Mouse (Mus musculus) embryonic facial prominence, embryonic 11.5 days (tissue): ENCODE data around the gene Fen1. TPM values are rescaled to one million over a fixed set of nuclear protein-coding genes. Genes with fewer than 3 reads are reported as not detected.
"Not testable (repeated sequence)": the region's sequence is repeated elsewhere in the genome, so short reads cannot be mapped to it uniquely, and the experiment has no call there.

Source experiments
- ATAC-seq: fragments of 200-750 bp; cut with Nextera tagmentation; replicated peaks from 2 replicates; pipeline ENCODE4 v1.8.0; 2017; ENCODE audit warnings: low read depth; ENCODE audit not compliant: insufficient number of reproducible peaks, low FRiP score, low TSS enrichment
- DNase-seq: peaks from one replicate; pipeline ENCODE4 v3.0.0-alpha.2; 2015; ENCODE audit warnings: low spot score
- H3K27ac ChIP-seq: fragments of 300-500 bp; sonication (generic); replicated peaks from 2 replicates; pipeline ENCODE4 v1.5.1; 2014; ENCODE audit warnings: mild to moderate bottlenecking, low read depth, low read length, control low read depth
- H3K27me3 ChIP-seq: fragments of 300-500 bp; sonication (generic); 2 replicates; pipeline ENCODE4 v1.6.1; 2014; ENCODE audit warnings: mild to moderate bottlenecking, low read length, moderate library complexity, mixed read lengths; ENCODE audit not compliant: control insufficient read depth, insufficient read depth
- H3K36me3 ChIP-seq: fragments of 300-500 bp; sonication (generic); replicated peaks from 2 replicates; pipeline ENCODE4 v1.6.1; 2014; ENCODE audit warnings: low read depth, mild to moderate bottlenecking, low read length, moderate library complexity, mixed read lengths; ENCODE audit not compliant: control insufficient read depth, insufficient read depth
- H3K4me1 ChIP-seq: fragments of 300-500 bp; sonication (generic); 2 replicates; pipeline ENCODE4 v1.6.1; 2014; ENCODE audit warnings: low read length, mixed read lengths; ENCODE audit not compliant: control insufficient read depth, insufficient read depth
- H3K4me2 ChIP-seq: fragments of 300-500 bp; sonication (generic); 2 replicates; pipeline ENCODE4 v1.6.1; 2014; ENCODE audit warnings: low read depth, mild to moderate bottlenecking, control low read depth, low read length, moderate library complexity
- H3K4me3 ChIP-seq: fragments of 300-500 bp; sonication (generic); 2 replicates; pipeline ENCODE4 v1.5.1; 2014; ENCODE audit warnings: low read depth, low read length, control low read depth
- H3K9ac ChIP-seq: fragments of 300-500 bp; sonication (generic); replicated peaks from 2 replicates; pipeline ENCODE4 v1.6.1; 2014; ENCODE audit warnings: mild to moderate bottlenecking, control low read depth, low read length
- H3K9me3 ChIP-seq: fragments of 300-500 bp; sonication (generic); replicated peaks from 2 replicates; pipeline ENCODE4 v1.6.1; 2016; ENCODE audit warnings: mild to moderate bottlenecking, low read length, inconsistent platforms, mixed read lengths; ENCODE audit not compliant: control insufficient read depth
- WGBS: fragments of 180-500 bp; shearing (Covaris S2); extraction: QIAGEN DNeasy Blood & Tissue Kit; methylation state at CpG from one replicate; pipeline ENCODE4 v1.1.7; 2014; 5-methylcytosine and 5-hydroxymethylcytosine counted together
- polyA plus RNA-seq: library from polyadenylated mRNA; unstranded; fragments of >200 nt; fragmentation: Nextera tagmentation; extraction: Ambion mirVana; gene quantifications from 2 replicates; pipeline ENCODE4 v1.2.1, GENCODE M21; 2014

Gene Fen1
- polyA plus RNA-seq, 1 experiment from 2014 or later = 134 TPM

DNA sequence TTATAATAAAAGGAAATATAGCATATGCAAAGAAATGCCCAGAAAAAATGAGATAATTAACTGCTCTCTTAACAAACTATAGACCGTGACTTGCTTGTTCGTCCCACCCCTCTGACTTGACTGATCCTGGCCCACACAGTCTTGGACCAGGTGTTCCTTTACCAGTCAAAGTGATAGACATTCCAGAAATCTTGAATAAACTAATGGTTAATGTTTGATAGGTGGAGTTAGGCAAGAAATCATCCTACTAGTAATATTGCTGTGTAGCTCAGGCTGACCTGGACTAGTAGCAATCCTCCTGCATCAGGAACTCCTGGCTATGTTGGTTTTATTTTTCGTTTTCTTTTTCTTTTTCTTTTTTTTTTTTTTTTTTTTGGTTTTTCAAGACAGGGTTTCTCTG, 35.5 kb downstream of the Fen1 start:
- no peaks in the 10 kb centered on the region for H3K9me3 ChIP-seq
- H3K9ac ChIP-seq = no peak overlapping the region
- H3K4me1 ChIP-seq = no peaks in the 10 kb centered on the region
- no peak overlapping the region for H3K4me2 ChIP-seq
- H3K36me3 ChIP-seq = no peaks in the 10 kb centered on the region
- H3K4me3 ChIP-seq = no peak overlapping the region
- no peak overlapping the region for H3K27ac ChIP-seq
- DNase-seq (no peak), ATAC-seq (no peak)
- WGBS = 85% methylated on average over 3 of the region's 3 CpGs
- H3K27me3 ChIP-seq = no peaks in the 10 kb centered on the region

DNA sequence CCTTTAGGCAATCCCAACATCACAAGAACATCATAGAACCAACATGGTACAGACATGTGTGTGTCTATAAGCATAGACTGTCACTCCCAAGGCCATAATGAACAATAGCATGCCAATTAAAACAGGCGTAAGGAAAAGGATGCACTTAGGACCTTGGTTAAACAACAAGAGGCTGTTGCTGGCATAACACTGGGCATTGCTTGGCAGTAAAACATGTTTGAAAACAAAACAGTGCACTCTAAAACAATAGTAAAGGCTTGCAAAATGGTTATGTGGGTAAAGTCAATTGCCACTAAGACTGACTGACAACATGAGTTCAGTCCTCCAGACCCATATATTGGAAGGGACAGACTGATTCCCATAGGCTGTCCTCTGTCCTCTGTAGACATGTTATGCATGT, 36.0 kb downstream of the Fen1 start:
- H3K36me3 ChIP-seq = no peaks in the 10 kb centered on the region
- DNase-seq (no peak), ATAC-seq (no peak)
- H3K4me1 ChIP-seq = no peaks in the 10 kb centered on the region
- no peak overlapping the region for H3K27ac ChIP-seq
- H3K4me3 ChIP-seq = no peak overlapping the region
- WGBS = 78% methylated on average over 1 of the region's 1 CpGs
- H3K9ac ChIP-seq = no peak overlapping the region
- H3K4me2 ChIP-seq = no peak overlapping the region
- H3K27me3 ChIP-seq = no peaks in the 10 kb centered on the region
- H3K9me3 ChIP-seq = no peaks in the 10 kb centered on the region

DNA sequence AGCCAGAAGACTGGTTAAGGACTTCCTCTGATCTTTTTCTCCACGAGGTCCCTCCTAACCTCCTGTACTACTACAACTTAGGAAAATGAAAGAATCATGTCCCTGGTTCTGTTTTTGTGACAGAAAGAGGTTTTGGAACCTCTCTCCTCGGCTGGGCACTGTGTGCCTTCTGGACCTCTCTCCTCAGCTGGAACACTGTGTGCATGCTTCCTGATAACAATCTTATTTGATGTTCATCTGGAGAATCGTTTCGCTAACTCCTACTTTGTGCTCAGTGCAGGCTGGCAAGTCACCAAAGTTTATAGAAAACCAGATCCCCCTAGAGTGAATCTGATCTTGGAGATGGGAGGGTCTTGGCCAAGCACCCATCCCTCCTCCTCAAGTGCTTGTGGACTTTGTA, 36.9 kb downstream of the Fen1 start:
- Histone ChIP-seq H3K27me3 (no peaks in the 10 kb centered on the region), H3K4me1 (no peaks in the 10 kb centered on the region), H3K9me3 (no peaks in the 10 kb centered on the region), H3K4me3 (no peak overlapping the region), H3K9ac (no peak overlapping the region), H3K27ac (no peak overlapping the region), H3K36me3 (no peaks in the 10 kb centered on the region), H3K4me2 (no peak overlapping the region)
- no peak for ATAC-seq
- WGBS = 79% methylated on average over 4 of the region's 4 CpGs
- DNase-seq = no peak

DNA sequence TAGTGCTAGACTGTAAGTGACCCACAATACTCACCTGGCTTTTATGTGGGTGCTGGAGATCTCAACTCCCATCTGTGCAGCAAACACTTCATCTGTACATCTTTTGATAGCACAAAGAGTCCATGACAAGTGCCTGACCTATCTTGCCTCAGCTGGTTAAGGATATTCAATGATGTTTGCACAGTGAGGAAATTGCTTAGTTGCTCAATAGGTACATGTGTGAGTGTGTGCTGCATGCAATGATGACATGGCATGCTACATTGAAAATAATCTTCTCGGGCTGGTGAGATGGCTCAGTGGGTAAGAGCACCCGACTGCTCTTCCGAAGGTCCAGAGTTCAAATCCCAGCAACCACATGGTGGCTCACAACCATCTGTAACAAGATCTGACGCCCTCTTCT, 38.0 kb downstream of the Fen1 start:
- not testable (repeated sequence) for H3K27me3 ChIP-seq, H3K36me3 ChIP-seq, H3K4me2 ChIP-seq, H3K9ac ChIP-seq, ATAC-seq, H3K4me1 ChIP-seq, H3K9me3 ChIP-seq, H3K4me3 ChIP-seq, H3K27ac ChIP-seq, DNase-seq
- WGBS = 85% methylated on average over 4 of the region's 4 CpGs

DNA sequence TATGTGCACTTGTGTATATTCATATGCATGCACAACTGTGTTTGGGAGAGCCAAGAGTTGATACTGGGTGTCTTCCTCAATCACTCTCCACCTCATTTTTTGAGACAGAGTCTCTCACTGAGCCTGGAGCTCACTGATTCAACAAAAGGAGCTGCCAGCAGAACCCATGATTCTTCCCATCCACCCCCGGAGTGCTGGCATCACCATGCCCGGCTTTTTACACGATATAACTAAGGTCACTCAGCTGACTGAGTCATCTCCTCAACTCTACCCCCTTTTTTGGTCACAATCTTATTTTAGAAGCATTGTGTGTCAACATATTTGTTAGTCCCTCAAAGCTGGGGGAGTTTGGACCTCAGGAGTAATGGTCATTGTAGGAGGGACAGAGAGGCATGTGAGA, 40.1 kb downstream of the Fen1 start:
- Histone ChIP-seq H3K36me3 (no peaks in the 10 kb centered on the region), H3K27me3 (no peaks in the 10 kb centered on the region), H3K4me3 (no peak overlapping the region), H3K9me3 (no peaks in the 10 kb centered on the region), H3K4me2 (no peak overlapping the region), H3K27ac (no peak overlapping the region), H3K4me1 (no peaks in the 10 kb centered on the region), H3K9ac (no peak overlapping the region)
- 88% methylated on average over 3 of the region's 3 CpGs for WGBS
- ATAC-seq = no peak
- DNase-seq = no peak

DNA sequence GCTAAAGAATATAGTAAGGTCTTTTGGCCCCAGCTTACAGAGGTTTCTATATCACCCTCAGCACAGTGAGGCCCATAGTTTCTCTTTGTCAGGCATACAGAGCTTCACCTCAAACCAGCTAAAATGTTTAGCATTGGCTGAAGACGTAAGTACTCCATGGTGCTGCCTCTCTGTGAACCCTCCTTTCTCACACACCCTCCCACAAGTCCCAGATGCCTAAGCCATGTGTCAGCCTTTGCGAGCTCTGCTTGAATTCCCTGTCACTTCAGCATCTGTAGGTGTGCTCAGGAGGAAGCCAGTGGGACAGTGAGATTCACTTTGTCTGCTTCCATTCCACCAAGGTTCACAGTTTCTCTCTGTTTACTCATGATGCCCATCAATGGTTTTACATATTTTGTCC, 46.2 kb downstream of the Fen1 start:
- Histone ChIP-seq H3K36me3 (no peaks in the 10 kb centered on the region), H3K27me3 (no peaks in the 10 kb centered on the region), H3K9me3 (no peaks in the 10 kb centered on the region), H3K27ac (no peak overlapping the region), H3K4me3 (no peak overlapping the region), H3K9ac (no peak overlapping the region), H3K4me2 (no peak overlapping the region), H3K4me1 (no peaks in the 10 kb centered on the region)
- DNase-seq = no peak
- no peak for ATAC-seq
- WGBS = 79% methylated on average over 2 of the region's 2 CpGs

DNA sequence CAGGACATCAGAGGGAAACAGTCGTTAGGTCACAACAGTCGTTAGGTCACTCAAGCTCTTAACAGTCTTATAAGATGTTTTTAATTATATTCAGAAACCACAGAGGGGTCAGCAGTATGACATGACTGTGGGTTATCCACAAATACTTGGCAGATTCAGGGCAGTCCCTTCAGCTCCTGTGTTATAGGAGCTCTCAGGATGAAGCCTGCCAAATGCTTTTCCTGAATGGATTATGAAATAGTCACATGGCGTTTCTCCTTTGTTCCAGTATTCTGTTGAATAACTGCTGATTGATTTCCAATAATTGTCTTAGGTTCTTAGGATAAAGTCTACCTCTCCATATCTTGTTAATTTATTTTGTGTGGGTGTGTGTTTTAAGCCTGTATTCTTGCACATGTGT, 54.8 kb downstream of the Fen1 start:
- Histone ChIP-seq H3K9me3 (no peaks in the 10 kb centered on the region), H3K27ac (no peak overlapping the region), H3K36me3 (no peaks in the 10 kb centered on the region), H3K9ac (no peak overlapping the region), H3K4me3 (no peak overlapping the region), H3K4me1 (no peaks in the 10 kb centered on the region), H3K4me2 (no peak overlapping the region), H3K27me3 (no peaks in the 10 kb centered on the region)
- ATAC-seq = no peak
- WGBS = 58% methylated on average over 3 of the region's 3 CpGs
- no peak for DNase-seq
